Mouse (Mus musculus) forebrain, embryonic 12.5 days (tissue): ENCODE data around the gene Gmip. TPM values are rescaled to one million over a fixed set of nuclear protein-coding genes. Genes with fewer than 3 reads are reported as not detected.
A peak's percentile ranks its signal among the peaks of the same experiment; 100 is the strongest.

Source experiments
- ATAC-seq: fragments of 200-750 bp; cut with Nextera tagmentation; 2 replicates; pipeline ENCODE4 v1.8.0; 2017; ENCODE audit warnings: moderate TSS enrichment; ENCODE audit not compliant: low FRiP score
- H3K27ac ChIP-seq: fragments of 300-500 bp; sonication (generic); 2 replicates; pipeline ENCODE4 v1.5.1; 2016; ENCODE audit warnings: mild to moderate bottlenecking
- H3K27me3 ChIP-seq: fragments of 300-500 bp; sonication (generic); 2 replicates; pipeline ENCODE4 v1.6.1; 2016; ENCODE audit warnings: mild to moderate bottlenecking
- H3K36me3 ChIP-seq: fragments of 300-500 bp; sonication (generic); replicated peaks from 2 replicates; pipeline ENCODE4 v1.6.1; 2016; ENCODE audit warnings: mild to moderate bottlenecking
- H3K4me1 ChIP-seq: fragments of 300-500 bp; sonication (generic); 2 replicates; pipeline ENCODE4 v1.6.1; 2016
- H3K4me2 ChIP-seq: fragments of 300-500 bp; sonication (generic); 2 replicates; pipeline ENCODE4 v1.6.1; 2016; ENCODE audit warnings: mild to moderate bottlenecking, moderate library complexity
- H3K4me3 ChIP-seq: fragments of 300-500 bp; sonication (generic); replicated peaks from 2 replicates; pipeline ENCODE4 v1.5.1; 2016; ENCODE audit warnings: mild to moderate bottlenecking
- H3K9ac ChIP-seq: fragments of 300-500 bp; sonication (generic); 2 replicates; pipeline ENCODE4 v1.6.1; 2016; ENCODE audit warnings: mild to moderate bottlenecking
- H3K9me3 ChIP-seq: fragments of 300-500 bp; sonication (generic); 2 replicates; pipeline ENCODE4 v1.6.1; 2016
- WGBS: fragments of 180-500 bp; shearing (Covaris S2); methylation state at CpG from one replicate; pipeline ENCODE4 v1.1.7; 2016; 5-methylcytosine and 5-hydroxymethylcytosine counted together
- polyA plus RNA-seq: library from polyadenylated mRNA; unstranded; fragments of >200 nt; fragmentation: Nextera tagmentation; extraction: Ambion mirVana; gene quantifications from 2 replicates; pipeline ENCODE4 v1.2.1, GENCODE M21; 2016

Gmip gene
- polyA plus RNA-seq: 17.2 and 17.3 TPM in 2 replicates

DNA sequence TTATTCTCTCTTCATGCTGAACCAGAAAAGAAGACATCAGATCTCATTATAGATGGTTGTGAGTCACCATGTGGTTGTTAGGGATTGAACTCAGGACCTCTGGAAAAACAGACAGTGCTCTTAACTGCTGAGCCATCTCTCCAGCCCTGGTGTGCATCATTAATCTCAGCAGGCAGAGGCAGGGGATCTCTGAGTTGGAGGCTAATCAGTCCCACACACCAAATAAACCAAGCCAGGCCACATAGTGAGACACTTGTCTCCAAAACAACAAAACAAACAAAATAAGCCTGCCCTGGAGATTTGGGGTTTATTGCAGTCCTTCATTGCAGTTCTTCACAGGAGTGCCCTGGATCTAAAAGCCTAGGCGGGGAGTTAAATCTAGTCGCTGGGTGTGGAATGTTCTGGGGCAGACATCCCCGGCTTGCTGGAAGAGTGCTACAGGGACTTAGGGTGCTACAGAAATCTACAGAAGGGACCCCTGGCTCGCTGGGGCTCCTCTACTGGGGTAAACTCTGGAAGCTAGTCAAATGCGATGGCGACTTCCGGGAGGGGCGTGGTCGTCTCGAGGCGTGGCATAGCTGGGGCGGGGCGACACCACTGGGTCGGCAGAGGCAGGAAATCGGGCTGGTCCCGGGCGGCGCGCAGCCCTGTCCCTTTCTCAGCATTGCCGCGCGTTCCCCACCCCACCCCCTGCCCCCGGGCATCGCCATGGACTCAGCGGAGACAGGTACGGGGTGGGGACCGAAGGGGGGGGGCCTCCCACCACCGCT lies at the start of gene Gmip:
TSS of gene Gmip (plus strand) at position 586 of the 770 bp plus-strand sequence.
- Histone ChIP-seq H3K9ac (peak within 1 kb of the TSS; percentile 69), H3K27me3 (no peaks in the 10 kb centered on the region), H3K27ac (peak within 1 kb of the TSS; percentile 50), H3K4me3 (peak within 1 kb of the TSS; percentile 54), H3K4me1 (peaks cover 15% of the 10 kb centered on the region), H3K4me2 (peak within 1 kb of the TSS; percentile 84), H3K9me3 (no peaks in the 10 kb centered on the region), H3K36me3 (peaks cover 44% of the 10 kb centered on the region)
- WGBS: 7% methylated on average over 28 of the region's 28 CpGs
- peak; percentile 78 for ATAC-seq

DNA sequence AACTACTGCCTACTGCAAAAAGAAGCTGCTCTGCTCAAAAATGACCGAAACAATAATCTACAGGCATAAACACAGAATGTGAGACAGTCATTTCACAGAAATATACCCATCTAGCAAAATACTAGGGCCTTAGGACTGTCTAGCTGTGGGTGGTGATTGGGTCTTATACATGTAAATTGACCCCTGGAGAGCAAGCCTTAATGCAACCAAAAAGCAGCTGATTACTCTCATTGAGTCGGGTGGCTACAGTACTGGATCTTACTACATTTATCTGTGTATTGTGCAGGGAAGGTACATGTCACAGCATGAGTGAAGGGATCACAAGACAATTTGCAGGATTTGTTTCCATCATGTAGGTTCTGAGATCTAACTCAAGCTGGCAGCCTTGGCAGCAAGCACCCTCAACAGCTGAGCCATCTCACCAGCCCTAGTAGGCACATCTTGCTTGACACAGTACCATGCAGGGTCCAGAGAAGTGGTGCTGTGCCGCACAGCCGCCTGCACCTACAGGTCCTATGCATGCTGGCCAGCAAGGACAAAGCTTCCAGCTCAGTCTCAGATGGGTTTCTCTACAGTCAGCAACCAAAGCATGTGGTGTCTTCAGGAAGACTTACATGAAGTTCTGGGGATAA lies 46.5 kb upstream of the Gmip start:
- H3K36me3 ChIP-seq: peaks cover 65% of the 10 kb centered on the region
- H3K4me3 ChIP-seq: no peak overlapping the region
- H3K9me3 ChIP-seq: peaks cover 11% of the 10 kb centered on the region; the same call in 1 of the 2 replicates
- 90% methylated on average over 4 of the region's 4 CpGs for WGBS
- H3K9ac ChIP-seq: no peak overlapping the region
- no peaks in the 10 kb centered on the region for H3K27me3 ChIP-seq
- H3K27ac ChIP-seq: no peak overlapping the region
- ATAC-seq: no peak
- no peaks in the 10 kb centered on the region for H3K4me1 ChIP-seq
- no peak overlapping the region for H3K4me2 ChIP-seq

DNA sequence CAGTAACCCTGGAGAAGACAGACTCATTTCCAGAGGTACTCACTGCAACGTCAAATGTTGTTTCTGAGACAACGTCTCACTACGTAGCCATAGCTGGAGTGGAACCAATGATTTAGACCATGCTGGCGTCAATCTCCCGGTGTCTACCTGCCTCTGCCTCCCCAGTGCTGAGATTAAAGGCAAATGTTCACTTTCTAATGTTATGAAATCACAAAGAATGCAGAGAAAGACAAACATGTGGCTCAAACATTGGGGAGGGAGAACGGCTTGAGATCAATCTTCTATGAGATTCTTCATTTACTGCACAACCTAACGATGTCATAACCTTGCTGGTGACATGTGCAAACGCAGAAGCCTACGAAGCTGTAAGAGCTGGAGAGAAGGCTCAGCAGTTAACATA lies 37.3 kb upstream of the Gmip start:
- H3K9me3 ChIP-seq: peaks cover 5% of the 10 kb centered on the region; the same call in 1 of the 2 replicates
- 93% methylated on average over 9 of the region's 9 CpGs for WGBS
- H3K27me3 ChIP-seq: no peaks in the 10 kb centered on the region
- H3K4me2 ChIP-seq: no peak overlapping the region
- H3K36me3 ChIP-seq: peaks cover 40% of the 10 kb centered on the region
- no peak overlapping the region for H3K27ac ChIP-seq
- H3K4me3 ChIP-seq: no peak overlapping the region
- H3K9ac ChIP-seq: no peak overlapping the region
- H3K4me1 ChIP-seq: peaks cover 28% of the 10 kb centered on the region
- no peak for ATAC-seq

DNA sequence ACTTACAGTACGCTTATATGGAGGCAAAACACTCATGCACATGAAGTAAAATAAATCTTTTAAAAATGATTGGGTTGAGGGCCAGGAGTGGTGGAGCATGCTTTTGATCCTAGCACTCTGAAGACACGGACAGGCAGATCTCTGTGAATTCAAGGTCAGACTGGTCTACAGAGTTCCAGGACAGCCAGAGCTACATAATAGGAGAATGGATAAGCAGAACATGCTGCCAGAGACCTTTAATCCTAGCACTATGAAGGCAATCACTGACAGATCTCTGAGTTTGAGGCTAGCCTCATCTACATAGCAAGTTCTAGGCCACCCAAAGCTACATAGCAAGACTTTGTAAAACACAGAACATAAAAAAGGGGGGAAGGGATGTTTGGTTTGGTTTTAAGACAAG lies 36.4 kb upstream of the Gmip start:
- 87% methylated on average over 2 of the region's 2 CpGs for WGBS
- Histone ChIP-seq H3K27me3 (no peaks in the 10 kb centered on the region), H3K4me3 (no peak overlapping the region), H3K36me3 (peaks cover 32% of the 10 kb centered on the region), H3K4me2 (no peak overlapping the region), H3K4me1 (peaks cover 28% of the 10 kb centered on the region), H3K9me3 (no peaks in the 10 kb centered on the region), H3K27ac (no peak overlapping the region), H3K9ac (peak overlapping the region; percentile 17; the same call in 1 of the 2 replicates)
- no peak for ATAC-seq

DNA sequence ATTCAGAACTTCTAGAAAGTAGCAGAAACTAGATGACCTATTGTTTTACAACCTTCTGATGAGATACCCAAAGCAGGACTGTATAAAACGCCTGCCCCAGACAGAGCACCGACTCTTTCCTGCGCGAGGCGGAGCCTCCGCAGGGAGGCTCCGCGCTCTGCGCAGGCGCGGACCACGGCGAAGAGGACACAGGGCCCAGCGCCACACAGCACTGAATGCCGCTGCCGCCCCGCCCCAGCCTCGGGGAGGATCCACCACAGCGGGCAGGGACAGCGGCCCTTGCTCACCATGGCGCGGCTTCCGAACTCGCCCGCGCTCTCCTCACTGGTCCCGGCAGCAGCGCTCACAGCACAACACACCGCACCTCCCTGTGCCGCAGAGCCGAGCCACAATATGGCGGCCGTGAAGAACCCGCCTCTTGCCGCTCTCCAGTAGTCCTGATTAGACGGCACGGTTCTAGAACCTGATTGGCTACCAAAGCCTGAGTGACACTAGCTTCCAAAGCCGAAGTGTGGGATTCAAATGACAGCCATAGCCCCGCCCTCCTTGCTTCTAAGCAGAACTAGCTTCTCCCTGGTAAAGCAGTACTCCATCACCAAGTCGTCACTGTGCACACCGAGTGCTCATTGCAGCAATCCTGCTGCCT lies 33.9 kb upstream of the Gmip start, which contains the start of gene Gm20422:
TSS of gene Gm20422 (minus strand) at position 384 of the 646 bp plus-strand sequence.
- peak; percentile 99 for ATAC-seq
- Histone ChIP-seq H3K9ac (peak within 1 kb of the TSS; percentile 84), H3K4me2 (peak within 1 kb of the TSS; percentile 63), H3K36me3 (peaks cover 7% of the 10 kb centered on the region), H3K27me3 (no peaks in the 10 kb centered on the region), H3K4me3 (peak within 1 kb of the TSS; percentile 80), H3K27ac (peak within 1 kb of the TSS; percentile 100), H3K4me1 (peaks cover 28% of the 10 kb centered on the region), H3K9me3 (no peaks in the 10 kb centered on the region)
- under 1% methylated on average over 41 of the region's 41 CpGs for WGBS

DNA sequence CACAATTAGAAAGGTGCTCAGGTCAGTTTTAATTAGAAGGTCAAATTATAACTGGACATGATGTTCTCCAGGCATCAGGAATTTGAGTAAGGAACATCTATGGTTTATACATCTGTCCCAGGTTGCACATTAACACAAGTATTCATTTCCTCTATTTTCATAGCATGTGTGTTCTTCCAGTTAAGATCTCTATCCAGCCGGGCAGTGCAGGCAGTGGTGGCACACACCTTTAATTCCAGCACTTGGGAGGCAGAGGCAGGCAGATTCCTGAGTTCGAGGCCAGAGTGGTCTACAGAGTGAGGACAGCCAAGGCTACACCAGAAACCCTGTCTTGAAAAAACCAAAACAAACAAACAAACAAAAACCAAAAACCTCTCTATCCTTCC lies 33.3 kb upstream of the Gmip start:
- no peaks in the 10 kb centered on the region for H3K27me3 ChIP-seq
- no peaks in the 10 kb centered on the region for H3K9me3 ChIP-seq
- WGBS: 59% methylated on average over 2 of the region's 2 CpGs
- peaks cover 28% of the 10 kb centered on the region for H3K4me1 ChIP-seq
- 0 out of 2 replicates have a peak, but pooled peaks cover 2% of the 10 kb centered on the region for H3K36me3 ChIP-seq
- no peak; the same call in 1 of the 2 replicates for ATAC-seq
- peak overlapping the region; percentile 100; the same call in 1 of the 2 replicates for H3K27ac ChIP-seq
- H3K9ac ChIP-seq: peak overlapping the region; percentile 84; the same call in 1 of the 2 replicates
- peak overlapping the region; percentile 80 for H3K4me3 ChIP-seq
- H3K4me2 ChIP-seq: peak overlapping the region; percentile 39

DNA sequence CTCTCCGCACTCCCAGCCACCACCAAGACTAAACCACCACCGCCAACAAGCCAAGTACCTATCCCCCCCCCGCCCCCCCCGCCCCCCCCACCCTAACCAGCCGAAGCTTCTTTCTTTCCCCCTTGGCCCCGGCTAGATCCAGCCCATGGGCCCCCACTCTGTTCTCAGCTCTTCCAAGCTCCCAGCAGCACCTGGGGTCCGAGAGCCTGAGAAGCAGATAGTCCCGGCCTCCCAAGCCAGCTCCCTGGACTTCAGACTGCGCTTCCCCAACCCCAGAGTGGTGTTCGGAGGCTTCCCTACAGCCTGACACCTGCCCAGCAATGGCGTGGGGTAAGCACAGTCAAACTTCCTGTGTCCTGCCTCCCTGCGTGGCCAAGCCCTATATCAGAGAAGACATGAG lies 31.4 kb upstream of the Gmip start:
- WGBS: 72% methylated on average over 10 of the region's 12 CpGs
- Histone ChIP-seq H3K4me2 (no peak overlapping the region), H3K36me3 (no peaks in the 10 kb centered on the region), H3K4me1 (peaks cover 21% of the 10 kb centered on the region), H3K9ac (no peak overlapping the region), H3K27me3 (no peaks in the 10 kb centered on the region), H3K27ac (no peak overlapping the region), H3K4me3 (no peak overlapping the region), H3K9me3 (no peaks in the 10 kb centered on the region)
- ATAC-seq: no peak

DNA sequence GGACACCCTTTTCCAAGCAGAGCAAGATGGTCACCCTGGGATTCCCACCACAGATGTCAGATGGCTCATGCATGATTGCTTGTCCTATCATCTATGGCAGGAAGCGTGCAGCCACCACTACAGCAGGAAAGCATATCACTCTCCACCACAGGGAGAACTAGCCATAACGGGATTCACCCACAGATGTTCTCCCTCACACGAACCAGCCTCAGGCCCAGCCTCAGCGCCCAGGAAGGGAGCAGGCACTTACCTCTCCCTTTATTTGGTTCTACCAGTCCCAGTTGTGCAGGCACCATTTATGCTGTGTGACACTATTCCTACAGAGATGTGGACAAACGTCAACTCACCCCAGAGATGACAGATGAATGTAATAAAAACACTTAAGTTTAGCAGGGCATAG lies 19.4 kb upstream of the Gmip start:
- ATAC-seq: no peak
- no peaks in the 10 kb centered on the region for H3K9me3 ChIP-seq
- H3K36me3 ChIP-seq: peaks cover 9% of the 10 kb centered on the region; the same call in 1 of the 2 replicates
- peaks cover 17% of the 10 kb centered on the region for H3K4me1 ChIP-seq
- no peak overlapping the region for H3K27ac ChIP-seq
- H3K4me3 ChIP-seq: no peak overlapping the region
- H3K4me2 ChIP-seq: no peak overlapping the region
- no peaks in the 10 kb centered on the region for H3K27me3 ChIP-seq
- 92% methylated on average over 5 of the region's 5 CpGs for WGBS
- H3K9ac ChIP-seq: no peak overlapping the region

DNA sequence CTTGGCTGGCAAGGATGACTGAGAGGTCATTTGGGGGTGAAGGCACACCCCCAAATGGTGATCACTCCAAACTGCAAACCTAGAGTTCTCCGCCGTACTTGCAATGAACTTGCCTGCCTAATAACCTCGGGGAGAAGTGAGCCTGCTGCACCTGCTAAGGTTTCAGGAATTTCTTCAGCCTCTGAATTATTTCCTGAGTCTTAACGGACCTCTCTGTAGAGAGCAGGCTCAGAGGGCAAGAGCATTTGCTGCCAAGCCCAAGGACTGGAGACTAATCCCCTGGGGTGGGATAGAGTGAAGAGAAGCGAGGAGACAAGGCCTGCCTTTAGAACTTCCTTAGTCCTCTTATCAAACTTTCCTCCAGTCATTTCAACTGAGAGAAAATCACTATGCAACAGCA lies 18.7 kb upstream of the Gmip start:
- 80% methylated on average over 5 of the region's 5 CpGs for WGBS
- H3K4me3 ChIP-seq: no peak overlapping the region

DNA sequence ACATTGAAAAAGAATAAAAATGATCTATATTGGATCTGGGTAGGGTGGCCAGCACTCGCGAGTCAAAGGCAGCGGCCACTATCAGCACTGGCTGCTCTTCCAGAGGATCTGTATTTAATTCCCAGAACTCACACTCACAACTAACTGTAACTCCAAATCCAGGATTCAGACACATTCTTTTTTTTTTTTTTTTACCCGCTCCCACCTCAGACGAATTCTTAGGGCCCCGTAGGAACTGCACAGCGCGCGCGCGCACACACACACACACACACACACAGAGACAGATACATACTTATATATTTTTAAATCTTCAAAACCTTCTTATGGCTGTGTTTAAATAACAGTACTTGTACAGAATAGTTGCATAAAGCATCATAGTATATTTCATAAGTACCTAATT lies 18.1 kb upstream of the Gmip start:
- ATAC-seq: peak; percentile 42
- H3K36me3 ChIP-seq: peaks cover 22% of the 10 kb centered on the region
- peak overlapping the region; percentile 100 for H3K4me3 ChIP-seq
- peak overlapping the region; percentile 75 for H3K4me2 ChIP-seq
- peaks cover 17% of the 10 kb centered on the region for H3K4me1 ChIP-seq
- H3K9ac ChIP-seq: peak overlapping the region; percentile 93
- no peak overlapping the region; the same call in 1 of the 2 replicates for H3K27ac ChIP-seq
- no peaks in the 10 kb centered on the region for H3K9me3 ChIP-seq
- H3K27me3 ChIP-seq: no peaks in the 10 kb centered on the region
- WGBS: 40% methylated on average over 11 of the region's 11 CpGs

More for the DNA sequence above, 18.7 kb upstream of the Gmip start:
- Histone ChIP-seq H3K9me3 (no peaks in the 10 kb centered on the region), H3K4me1 (peaks cover 17% of the 10 kb centered on the region), H3K27ac (no peak overlapping the region), H3K9ac (no peak overlapping the region; the same call in 1 of the 2 replicates), H3K36me3 (peaks cover 15% of the 10 kb centered on the region), H3K27me3 (no peaks in the 10 kb centered on the region), H3K4me2 (peak overlapping the region; percentile 75; the same call in 1 of the 2 replicates)
- ATAC-seq: no peak

DNA sequence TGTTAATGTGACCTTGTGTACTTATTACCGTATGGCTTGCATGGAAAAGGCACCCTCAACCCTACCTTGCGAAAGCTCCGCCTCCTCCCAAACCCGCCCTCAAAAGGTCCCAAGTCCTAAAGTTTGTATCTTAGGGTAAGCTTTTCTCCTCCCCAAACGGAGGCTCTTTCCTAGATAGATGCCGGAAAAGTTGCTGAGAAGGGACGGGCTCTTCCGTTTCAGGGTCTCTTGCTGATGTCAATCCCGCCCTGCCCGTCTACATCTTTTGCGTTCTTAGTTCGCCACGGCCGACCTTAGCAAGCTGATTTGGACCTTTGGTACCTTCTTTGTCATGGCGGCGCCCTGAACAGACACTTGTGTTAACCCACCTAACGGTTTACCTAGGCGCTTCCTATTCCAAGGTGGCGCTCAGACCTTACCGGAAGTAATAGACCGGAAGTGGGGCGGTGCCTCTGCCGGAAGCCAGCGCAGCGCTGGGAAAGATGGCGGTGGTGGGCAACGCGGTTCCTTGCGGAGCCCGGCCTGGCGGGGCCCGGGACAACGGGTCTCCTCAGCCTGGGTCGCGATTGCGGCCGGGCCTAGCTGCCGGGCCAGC lies 17.6 kb upstream of the Gmip start, which contains the start of the genes Atp13a1 and Zfp866:
TSS of gene Atp13a1 (plus strand) at position 391 of the 595 bp plus-strand sequence.
TSS of gene Zfp866 (minus strand) at position 406 of the 595 bp plus-strand sequence.
- under 1% methylated on average over 38 of the region's 38 CpGs for WGBS

More for the DNA sequence above, 17.6 kb upstream of the Gmip start, which contains the start of the genes Atp13a1 and Zfp866:
- H3K9me3 ChIP-seq: no peaks in the 10 kb centered on the region
- peak within 1 kb of the TSS; percentile 75 for H3K4me2 ChIP-seq
- peak within 1 kb of the TSS; percentile 93 for H3K9ac ChIP-seq
- H3K27ac ChIP-seq: peak within 1 kb of the TSS; percentile 84
- peaks cover 27% of the 10 kb centered on the region for H3K36me3 ChIP-seq
- peaks cover 17% of the 10 kb centered on the region for H3K4me1 ChIP-seq
- H3K4me3 ChIP-seq: peak within 1 kb of the TSS; percentile 100
- H3K27me3 ChIP-seq: no peaks in the 10 kb centered on the region
- peak; percentile 93 for ATAC-seq
